Mouse (Mus musculus) urinary bladder, postnatal 10 days (tissue): ENCODE results near the gene 6720489N17Rik.
"Not testable (repeated sequence)": the region's sequence is repeated elsewhere in the genome, so short reads cannot be mapped to it uniquely, and the experiment has no call there.

Source experiments
- DNase-seq: peaks from one replicate; pipeline ENCODE4 v3.0.0; 2022; ENCODE audit warnings: low spot score

Gene 6720489N17Rik

GRCm38 (mm10) chr13:62623577-62624276 lies at the start of gene 6720489N17Rik:
6720489N17Rik (minus strand) TSS chr13:62624182.
- peak; percentile 43 for DNase-seq

DNA sequence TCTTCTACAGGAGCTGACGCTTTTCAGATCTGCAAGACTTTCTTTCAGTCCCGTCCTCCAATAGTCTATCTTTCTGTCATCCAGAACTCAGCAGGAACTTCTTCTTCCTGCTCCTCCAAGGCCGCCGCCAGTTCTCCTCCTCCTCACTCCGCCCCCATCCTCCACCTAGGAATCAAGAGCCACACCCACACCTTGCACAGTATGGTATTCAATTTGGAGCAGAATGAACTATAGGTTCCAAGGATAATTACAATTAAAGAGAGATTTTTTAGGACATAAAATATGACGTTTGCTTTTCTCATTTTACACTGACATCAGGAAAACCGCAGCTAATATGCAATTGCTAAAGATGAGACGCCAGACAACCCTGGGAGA lies 29.4 kb upstream of the 6720489N17Rik start:
- DNase-seq = no peak

DNA sequence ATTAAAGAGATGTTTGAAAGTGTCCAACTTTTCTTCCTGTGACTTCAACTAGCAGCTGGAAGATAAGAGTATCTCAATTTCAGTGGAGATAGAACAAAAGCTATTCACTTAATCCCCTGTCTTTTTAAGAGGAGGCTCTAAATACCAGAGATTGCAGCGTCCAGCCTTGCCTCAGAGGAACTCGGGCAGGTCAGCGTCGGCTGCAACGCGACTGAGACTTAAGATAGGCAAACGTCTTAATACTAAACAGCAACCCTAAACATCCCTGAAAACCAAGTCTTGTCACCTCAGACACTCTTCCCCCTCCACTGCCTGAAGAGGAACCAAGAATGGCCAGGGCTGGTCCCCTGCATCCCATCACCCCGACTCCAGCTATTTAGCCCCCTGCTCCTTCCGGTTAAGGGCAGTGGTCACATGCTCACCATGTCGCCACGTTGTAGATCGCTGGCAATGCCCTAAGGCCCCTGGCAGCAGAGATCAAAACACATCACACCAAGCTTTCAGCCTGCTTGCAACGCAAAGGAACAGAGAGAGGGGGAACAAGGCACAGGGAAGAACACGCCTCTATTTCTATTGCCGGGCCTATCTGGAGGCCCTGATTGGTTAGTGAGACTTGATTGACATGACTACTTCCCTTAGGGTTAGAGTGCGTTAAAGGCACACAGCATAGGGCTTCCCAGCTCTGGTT lies 28.8 kb upstream of the 6720489N17Rik start:
- DNase-seq = not testable (repeated sequence)

DNA sequence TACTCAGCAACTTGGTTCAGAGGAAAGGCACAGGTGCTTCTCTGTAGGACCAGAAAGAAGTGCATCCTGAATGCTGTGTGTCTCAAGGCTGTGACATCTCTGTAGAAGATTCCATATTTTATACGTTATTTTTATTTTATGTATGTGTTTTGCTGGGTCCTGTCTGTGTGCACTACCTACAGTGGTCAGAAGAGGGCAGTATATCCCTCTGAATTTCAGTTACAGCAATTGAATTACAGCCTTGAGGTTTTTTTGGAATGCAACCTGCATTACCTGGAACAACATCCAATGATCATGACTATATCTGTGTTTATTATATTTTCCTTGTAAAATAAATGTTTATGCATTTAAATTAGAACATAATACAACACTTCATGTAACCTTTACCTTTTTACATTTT lies 3.1 kb upstream of the 6720489N17Rik start:
- not testable (repeated sequence) for DNase-seq

- DNase-seq = not testable (repeated sequence)
Measured at GRCm38 (mm10) chr13:62624277-62624665, 289 bp upstream of the 6720489N17Rik start.

- not testable (repeated sequence) for DNase-seq
Measured at GRCm38 (mm10) chr13:62617449-62617848, 6.5 kb downstream of the 6720489N17Rik start.

- not testable (repeated sequence) for DNase-seq
Measured at GRCm38 (mm10) chr13:62571099-62571498, 52.9 kb downstream of the 6720489N17Rik start, which contains the start of gene Zfp934. Zfp934 (minus strand) TSS chr13:62571199.

GRCm38 (mm10) chr13:62561696-62562095 lies 62.3 kb downstream of the 6720489N17Rik start:
- DNase-seq = not testable (repeated sequence)

DNA sequence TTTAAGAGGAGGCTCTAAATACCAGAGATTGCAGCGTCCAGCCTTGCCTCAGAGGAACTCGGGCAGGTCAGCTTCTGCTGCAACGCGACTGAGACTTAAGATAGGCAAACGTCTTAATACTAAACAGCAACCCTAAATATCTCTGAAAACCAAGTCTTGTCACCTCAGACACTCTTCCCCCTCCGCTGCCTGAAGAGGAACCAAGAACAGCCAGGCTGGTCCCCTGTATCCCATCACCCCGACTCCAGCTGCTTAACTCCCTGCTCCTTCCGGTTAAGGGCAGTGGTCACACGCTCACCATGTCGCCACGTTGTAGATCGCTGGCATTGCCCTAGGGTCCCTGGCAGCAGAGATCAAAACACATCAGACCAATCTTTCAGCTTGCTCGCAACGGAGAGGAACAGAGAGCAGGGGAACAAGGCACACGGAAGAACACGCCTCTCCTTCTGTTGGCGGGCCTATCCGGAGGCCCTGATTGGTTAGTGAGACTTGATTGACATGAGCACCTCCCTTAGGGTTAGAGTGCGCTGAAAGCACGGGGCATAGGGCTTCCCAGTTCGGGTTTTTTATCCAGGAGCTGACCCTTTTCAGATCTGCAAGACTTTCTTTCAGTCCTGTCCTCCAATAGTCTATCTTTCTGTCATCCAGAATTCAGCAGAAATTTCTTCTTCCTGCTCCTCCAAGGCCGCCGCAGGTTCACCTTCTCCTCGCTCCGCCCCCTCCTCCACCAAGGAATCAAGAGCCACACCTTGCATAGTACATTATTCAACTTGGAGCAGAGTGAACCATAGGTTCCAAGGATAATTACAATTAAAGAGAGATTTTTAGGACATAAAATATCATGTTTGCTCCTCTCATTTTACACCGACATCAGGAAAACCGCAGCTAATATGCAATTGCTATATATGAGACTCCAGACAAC lies 65.5 kb downstream of the 6720489N17Rik start, which contains the start of gene Zfp935:
Zfp935 (minus strand) TSS at position 323 of the 922 bp plus-strand sequence.
- DNase-seq = peak; percentile 10
